Mouse (Mus musculus) forebrain, embryonic 14.5 days (tissue): ENCODE data around the gene Wdr18. TPM values are rescaled to one million over a fixed set of nuclear protein-coding genes. Genes with fewer than 3 reads are reported as not detected.

Experiments used
- ATAC-seq: fragments of 200-750 bp; cut with Nextera tagmentation; 2 replicates; pipeline ENCODE4 v1.8.0; 2017; ENCODE audit warnings: mild to moderate bottlenecking, moderate library complexity
- DNase-seq: peaks from one replicate; pipeline ENCODE4 v3.0.0-alpha.2; 2015; ENCODE audit warnings: low spot score
- H3K27ac ChIP-seq: fragments of 300-500 bp; sonication (generic); 2 replicates; pipeline ENCODE4 v1.5.1; 2014; ENCODE audit warnings: low read depth, mild to moderate bottlenecking, control low read depth, low read length, moderate library complexity
- H3K27me3 ChIP-seq: fragments of 300-500 bp; sonication (generic); replicated peaks from 2 replicates; pipeline ENCODE4 v1.6.1; 2014; ENCODE audit warnings: low read length, control low read depth, mixed read lengths; ENCODE audit not compliant: control insufficient read depth, insufficient read depth
- H3K36me3 ChIP-seq: fragments of 300-500 bp; sonication (generic); 2 replicates; pipeline ENCODE4 v1.6.1; 2014; ENCODE audit warnings: low read length, control low read depth; ENCODE audit not compliant: control insufficient read depth, insufficient read depth
- H3K4me1 ChIP-seq: fragments of 300-500 bp; sonication (generic); 2 replicates; pipeline ENCODE4 v1.6.1; 2014; ENCODE audit warnings: antibody characterized with exemption, low read length, control low read depth; ENCODE audit not compliant: control insufficient read depth, insufficient read depth
- H3K4me2 ChIP-seq: fragments of 300-500 bp; sonication (generic); 2 replicates; pipeline ENCODE4 v1.6.1; 2014; ENCODE audit warnings: mild to moderate bottlenecking, control low read depth, low read length
- H3K4me3 ChIP-seq: fragments of 300-500 bp; sonication (generic); 2 replicates; pipeline ENCODE4 v1.5.1; 2014; ENCODE audit warnings: low read depth, low read length, control low read depth
- H3K9ac ChIP-seq: fragments of 300-500 bp; sonication (generic); 2 replicates; pipeline ENCODE4 v1.6.1; 2014; ENCODE audit warnings: mild to moderate bottlenecking, low read length, control low read depth, moderate library complexity
- H3K9me3 ChIP-seq: fragments of 300-500 bp; sonication (generic); replicated peaks from 2 replicates; pipeline ENCODE4 v1.6.1; 2016; ENCODE audit warnings: low read length, control low read depth, mixed read lengths; ENCODE audit not compliant: control insufficient read depth
- WGBS: fragments of 180-500 bp; shearing (Covaris S2); extraction: QIAGEN DNeasy Blood & Tissue Kit; methylation state at CpG from one replicate; pipeline ENCODE4 v1.1.7; 2014; 5-methylcytosine and 5-hydroxymethylcytosine counted together
- polyA plus RNA-seq: library from polyadenylated mRNA; unstranded; fragments of >200 nt; fragmentation: Nextera tagmentation; extraction: Ambion mirVana; gene quantifications from 2 replicates; pipeline ENCODE4 v1.2.1, GENCODE M21; 2014

The Wdr18 gene
- polyA plus RNA-seq, 1 experiment from 2014 or later: 96.4 TPM

GRCm38 (mm10) chr10:79977324-79977723 lies 17.4 kb downstream of the Wdr18 start:
- H3K36me3 ChIP-seq: peaks cover 69% of the 10 kb centered on the region
- H3K4me3 ChIP-seq: no peak overlapping the region
- 85% methylated on average over 27 of the region's 28 CpGs for WGBS

GRCm38 (mm10) chr10:79978061-79978460 lies 18.1 kb downstream of the Wdr18 start:
- 96% methylated on average over 21 of the region's 21 CpGs for WGBS
- no peaks in the 10 kb centered on the region for H3K27me3 ChIP-seq
- H3K4me3 ChIP-seq: no peak overlapping the region
- no peak for ATAC-seq
- peaks cover 8% of the 10 kb centered on the region for H3K4me1 ChIP-seq
- peaks cover 69% of the 10 kb centered on the region for H3K36me3 ChIP-seq
- DNase-seq: no peak
- no peaks in the 10 kb centered on the region for H3K9me3 ChIP-seq
- no peak overlapping the region for H3K4me2 ChIP-seq
- H3K9ac ChIP-seq: no peak overlapping the region
- H3K27ac ChIP-seq: no peak overlapping the region

More at GRCm38 (mm10) chr10:79977324-79977723, 17.4 kb downstream of the Wdr18 start:
- 0 out of 2 replicates have a peak, but pooled peaks cover under 1% of the 10 kb centered on the region for H3K4me1 ChIP-seq
- ATAC-seq (no peak), DNase-seq (no peak)
- no peaks in the 10 kb centered on the region for H3K9me3 ChIP-seq
- H3K9ac ChIP-seq: no peak overlapping the region
- no peak overlapping the region for H3K27ac ChIP-seq
- 0 out of 2 replicates have a peak, but pooled peaks cover 5% of the 10 kb centered on the region for H3K27me3 ChIP-seq
- no peak overlapping the region for H3K4me2 ChIP-seq

- Histone ChIP-seq H3K27me3 (no peaks in the 10 kb centered on the region), H3K4me2 (no peak overlapping the region), H3K4me3 (no peak overlapping the region), H3K9me3 (no peaks in the 10 kb centered on the region), H3K4me1 (peaks cover 13% of the 10 kb centered on the region), H3K27ac (no peak overlapping the region), H3K36me3 (peaks cover 63% of the 10 kb centered on the region), H3K9ac (no peak overlapping the region)
- ATAC-seq (no peak), DNase-seq (no peak)
- WGBS: 91% methylated on average over 22 of the region's 22 CpGs
Measured at GRCm38 (mm10) chr10:79979401-79980155, 19.6 kb downstream of the Wdr18 start.

GRCm38 (mm10) chr10:79983205-79983604 lies 23.3 kb downstream of the Wdr18 start:
- DNase-seq (no peak), ATAC-seq (no peak)
- Histone ChIP-seq H3K4me2 (peak overlapping the region; percentile 95), H3K9me3 (no peaks in the 10 kb centered on the region), H3K27ac (no peak overlapping the region), H3K4me1 (peaks cover 20% of the 10 kb centered on the region), H3K36me3 (peaks cover 31% of the 10 kb centered on the region), H3K27me3 (peaks cover 15% of the 10 kb centered on the region), H3K4me3 (peak overlapping the region; percentile 73), H3K9ac (peak overlapping the region; percentile 87)
- 77% methylated on average over 5 of the region's 5 CpGs for WGBS

GRCm38 (mm10) chr10:79983670-79984069 lies 23.7 kb downstream of the Wdr18 start:
- Histone ChIP-seq H3K4me2 (peak overlapping the region; percentile 95), H3K4me1 (peaks cover 22% of the 10 kb centered on the region), H3K36me3 (peaks cover 26% of the 10 kb centered on the region), H3K9me3 (no peaks in the 10 kb centered on the region), H3K27ac (peak overlapping the region; percentile 95), H3K27me3 (peaks cover 20% of the 10 kb centered on the region), H3K9ac (peak overlapping the region; percentile 87), H3K4me3 (peak overlapping the region; percentile 73)
- peak; percentile 53 for DNase-seq
- WGBS: 2% methylated on average over 16 of the region's 21 CpGs
- 0 out of 2 replicates have a peak, but pooled peaks have one; percentile 3 for ATAC-seq

GRCm38 (mm10) chr10:79984195-79984816 lies 24.4 kb downstream of the Wdr18 start, which contains the start of gene Tmem259:
TSS of gene Tmem259 (minus strand) at chr10:79984330.
- H3K4me1 ChIP-seq: peaks cover 22% of the 10 kb centered on the region
- H3K4me2 ChIP-seq: peak within 1 kb of the TSS; percentile 95
- ATAC-seq: peak; percentile 81
- peak within 1 kb of the TSS; percentile 87 for H3K9ac ChIP-seq
- peak within 1 kb of the TSS; percentile 73 for H3K4me3 ChIP-seq
- under 1% methylated on average over 42 of the region's 49 CpGs for whole genome bisulfite sequencing
- peaks cover 26% of the 10 kb centered on the region for H3K27me3 ChIP-seq
- H3K9me3 ChIP-seq: no peaks in the 10 kb centered on the region
- peak; percentile 95 for DNase-seq
- H3K27ac ChIP-seq: peak within 1 kb of the TSS; percentile 95
- H3K36me3 ChIP-seq: peaks cover 20% of the 10 kb centered on the region; the same call in 1 of the 2 replicates

GRCm38 (mm10) chr10:79984871-79985270 lies 24.9 kb downstream of the Wdr18 start:
- H3K9me3 ChIP-seq: no peaks in the 10 kb centered on the region
- peak overlapping the region; percentile 87 for H3K9ac ChIP-seq
- H3K4me1 ChIP-seq: peaks cover 22% of the 10 kb centered on the region
- ATAC-seq (peak; percentile 95), DNase-seq (peak; percentile 100)
- H3K27me3 ChIP-seq: peaks cover 32% of the 10 kb centered on the region
- peak overlapping the region; percentile 73 for H3K4me3 ChIP-seq
- H3K4me2 ChIP-seq: peak overlapping the region; percentile 95
- H3K36me3 ChIP-seq: 0 out of 2 replicates have a peak, but pooled peaks cover 15% of the 10 kb centered on the region
- under 1% methylated on average over 22 of the region's 22 CpGs for WGBS
- peak overlapping the region; percentile 95 for H3K27ac ChIP-seq

- Histone ChIP-seq H3K27ac (peak overlapping the region; percentile 95), H3K9ac (peak overlapping the region; percentile 75), H3K4me3 (peak overlapping the region; percentile 73), H3K9me3 (no peaks in the 10 kb centered on the region), H3K4me2 (peak overlapping the region; percentile 95), H3K4me1 (peaks cover 22% of the 10 kb centered on the region), H3K36me3 (0 out of 2 replicates have a peak, but pooled peaks cover 7% of the 10 kb centered on the region), H3K27me3 (peaks cover 36% of the 10 kb centered on the region)
- ATAC-seq (peak; percentile 25; the same call in 1 of the 2 replicates), DNase-seq (peak; percentile 66)
- WGBS: 4% methylated on average over 35 of the region's 35 CpGs
Measured at GRCm38 (mm10) chr10:79985334-79986231, 25.6 kb downstream of the Wdr18 start.
